Mouse (Mus musculus) liver, embryonic 14.5 days (tissue): ENCODE data around the gene Vps13d. TPM values are rescaled to one million over a fixed set of nuclear protein-coding genes. Genes with fewer than 3 reads are reported as not detected.

ENCODE experiments used
- ATAC-seq: fragments of 200-750 bp; cut with Nextera tagmentation; 2 replicates; pipeline ENCODE4 v1.8.0; 2017; ENCODE audit warnings: moderate number of reproducible peaks, mild to moderate bottlenecking, moderate library complexity; ENCODE audit not compliant: insufficient read depth
- DNase-seq, 3 experiments: peaks; one replicate each; pipeline ENCODE4 v3.0.0-alpha.2; 2012 to 2013; ENCODE audit warnings: low read depth in 3 of 3, low spot score in 3 of 3
- H3K27ac ChIP-seq: fragments of 300-500 bp; sonication (generic); 2 replicates; pipeline ENCODE4 v1.5.1; 2014; ENCODE audit warnings: moderate library complexity, mild to moderate bottlenecking, control low read depth, inconsistent platforms
- H3K27me3 ChIP-seq: fragments of 300-500 bp; sonication (generic); 2 replicates; pipeline ENCODE4 v1.6.1; 2014; ENCODE audit warnings: mild to moderate bottlenecking, low read length, moderate library complexity; ENCODE audit not compliant: control insufficient read depth, insufficient read depth
- H3K36me3 ChIP-seq: fragments of 300-500 bp; sonication (generic); replicated peaks from 2 replicates; pipeline ENCODE4 v1.6.1; 2014; ENCODE audit warnings: low read depth; ENCODE audit not compliant: control insufficient read depth, insufficient read depth
- H3K4me1 ChIP-seq, 2 experiments: fragments of 200-500 bp in 1 of 2; fragments of 300-500 bp in 1 of 2; sonication (generic) in 1 of 2; replicated peaks; 2 replicates each; pipeline ENCODE4 v1.6.1; 2012 to 2014; ENCODE audit warnings: antibody characterized with exemption in 1 of 2, inconsistent platforms in 1 of 2, low read length in 1 of 2; ENCODE audit not compliant: control insufficient read depth in 2 of 2, insufficient read depth in 2 of 2
- H3K4me2 ChIP-seq: fragments of 300-500 bp; sonication (generic); 2 replicates; pipeline ENCODE4 v1.6.1; 2014; ENCODE audit warnings: low read depth, mild to moderate bottlenecking, control low read depth, moderate library complexity
- H3K4me3 ChIP-seq, 2 experiments: fragments of 200-500 bp in 1 of 2; fragments of 300-500 bp in 1 of 2; sonication (generic) in 1 of 2; 2 replicates each; pipeline ENCODE4 v1.5.1; 2012 to 2014; ENCODE audit warnings: low read depth in 2 of 2, low read length in 2 of 2, mild to moderate bottlenecking in 2 of 2, control low read depth in 1 of 2, inconsistent platforms in 1 of 2, moderate library complexity in 1 of 2; ENCODE audit not compliant: insufficient read depth in 1 of 2
- H3K9ac ChIP-seq: fragments of 300-500 bp; sonication (generic); replicated peaks from 2 replicates; pipeline ENCODE4 v1.6.1; 2014; ENCODE audit warnings: mild to moderate bottlenecking, control low read depth, moderate library complexity
- H3K9me3 ChIP-seq: fragments of 300-500 bp; sonication (generic); 2 replicates; pipeline ENCODE4 v1.6.1; 2016; ENCODE audit warnings: low read length, mixed read lengths; ENCODE audit not compliant: control insufficient read depth
- CTCF ChIP-seq: IDR thresholded peaks from 2 replicates; pipeline ENCODE4 v1.5.1; 2016; ENCODE audit warnings: antibody characterized with exemption, low read depth, control low read depth
- EP300 ChIP-seq: IDR thresholded peaks from 2 replicates; pipeline ENCODE4 v1.6.1; 2016; ENCODE audit warnings: antibody characterized with exemption, low read depth
- WGBS: fragments of 180-500 bp; shearing (Covaris S2); extraction: QIAGEN DNeasy Blood & Tissue Kit; methylation state at CpG from one replicate; pipeline ENCODE4 v1.1.7; 2014; ENCODE audit not compliant: insufficient replicate concordance; 5-methylcytosine and 5-hydroxymethylcytosine counted together
- polyA plus RNA-seq, 2 experiments: library from polyadenylated mRNA; depleted of rRNA in 1 of 2; stranded (reverse) in 1 of 2; unstranded in 1 of 2; fragments of >200 nt; fragmentation: Nextera tagmentation in 1 of 2; extraction: Ambion mirVana in 1 of 2; gene quantifications; 2 replicates each; pipeline versions ENCODE4 v1.2.1 to v1.2.3; 2012 to 2014

Vps13d gene
- polyA plus RNA-seq, 2 experiments: 5.3 to 7.1 TPM

DNA sequence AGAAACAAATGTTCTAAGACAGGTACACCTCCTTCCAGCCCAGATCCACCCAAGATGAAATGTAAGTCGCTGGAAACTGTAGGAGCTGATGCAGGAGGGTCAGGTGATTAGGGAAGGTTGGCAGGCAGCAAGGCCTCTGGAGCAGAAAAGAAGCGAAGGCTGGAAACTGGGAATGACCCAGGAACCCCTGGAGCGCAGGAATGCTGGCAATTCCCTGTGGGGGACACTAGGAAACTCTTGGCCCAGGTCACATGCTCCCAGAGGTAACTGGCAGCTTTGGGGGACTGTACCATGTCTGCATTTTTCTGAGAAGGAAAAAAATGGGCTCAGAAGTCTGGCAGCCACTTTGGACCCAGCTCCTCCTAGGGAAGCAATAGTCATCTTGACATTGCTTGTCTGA, 202.4 kb downstream of the Vps13d start:
- ATAC-seq (no peak), DNase-seq (no peak)
- H3K27me3 ChIP-seq: no peaks in the 10 kb centered on the region
- no peak overlapping the region for H3K9ac ChIP-seq
- no peaks in the 10 kb centered on the region for H3K36me3 ChIP-seq
- 64% methylated on average over 3 of the region's 3 CpGs for WGBS
- H3K4me2 ChIP-seq: no peak overlapping the region
- H3K27ac ChIP-seq: no peak overlapping the region
- no peaks in the 10 kb centered on the region for H3K9me3 ChIP-seq
- no peak for TF ChIP-seq EP300
- no peak for TF ChIP-seq CTCF
- no peak overlapping the region for H3K4me3 ChIP-seq
- H3K4me1 ChIP-seq: peaks cover 0 to 14% of the 10 kb centered on the region in 2 experiments; a peak in 2 of 4 replicates

DNA sequence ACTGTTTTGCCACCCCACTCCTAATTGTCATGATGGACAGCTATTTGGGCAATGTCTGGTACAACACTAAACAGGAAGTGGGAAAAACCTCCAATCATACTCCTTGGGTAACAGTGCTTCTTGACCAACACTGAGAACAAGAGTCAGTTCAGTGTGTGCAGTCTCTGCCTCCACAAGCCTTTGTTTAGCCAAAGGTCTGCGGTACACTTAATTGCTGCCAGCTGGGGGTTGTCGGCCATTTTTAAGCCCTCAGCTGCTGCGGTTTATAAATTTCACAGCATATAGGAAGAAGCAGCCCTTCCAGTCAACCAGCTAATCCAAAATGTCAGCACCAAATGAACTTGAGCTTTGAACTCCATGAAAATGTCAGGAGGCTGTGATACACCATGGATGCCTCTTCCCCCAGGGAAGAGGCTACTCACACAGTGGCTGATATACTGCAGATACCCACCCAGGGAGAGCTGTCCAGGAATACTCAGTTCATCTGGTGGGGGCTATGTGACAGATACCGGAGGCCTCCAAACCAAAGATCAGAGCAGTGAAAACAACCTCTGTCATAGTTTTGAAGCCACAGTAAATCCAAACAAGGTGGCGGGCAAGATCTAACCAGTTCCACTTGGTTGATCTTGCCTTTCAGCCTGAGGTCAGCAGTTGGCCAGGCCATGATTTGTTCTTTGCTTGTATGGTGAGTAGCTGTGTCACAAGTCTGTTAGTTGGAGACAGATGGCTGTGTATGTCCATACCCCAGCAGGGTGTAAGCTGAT, 206.2 kb downstream of the Vps13d start:
- Histone ChIP-seq H3K9ac (no peak overlapping the region), H3K4me1 (peaks cover 0 to 17% of the 10 kb centered on the region in 2 experiments; a peak in 2 of 4 replicates), H3K27me3 (no peaks in the 10 kb centered on the region), H3K27ac (no peak overlapping the region), H3K4me3 (no peak overlapping the region), H3K4me2 (no peak overlapping the region), H3K36me3 (no peaks in the 10 kb centered on the region), H3K9me3 (no peaks in the 10 kb centered on the region)
- DNase-seq (no peak), ATAC-seq (no peak)
- WGBS: 77% methylated on average over 5 of the region's 5 CpGs
- TF ChIP-seq EP300 (no peak), CTCF (no peak)

DNA sequence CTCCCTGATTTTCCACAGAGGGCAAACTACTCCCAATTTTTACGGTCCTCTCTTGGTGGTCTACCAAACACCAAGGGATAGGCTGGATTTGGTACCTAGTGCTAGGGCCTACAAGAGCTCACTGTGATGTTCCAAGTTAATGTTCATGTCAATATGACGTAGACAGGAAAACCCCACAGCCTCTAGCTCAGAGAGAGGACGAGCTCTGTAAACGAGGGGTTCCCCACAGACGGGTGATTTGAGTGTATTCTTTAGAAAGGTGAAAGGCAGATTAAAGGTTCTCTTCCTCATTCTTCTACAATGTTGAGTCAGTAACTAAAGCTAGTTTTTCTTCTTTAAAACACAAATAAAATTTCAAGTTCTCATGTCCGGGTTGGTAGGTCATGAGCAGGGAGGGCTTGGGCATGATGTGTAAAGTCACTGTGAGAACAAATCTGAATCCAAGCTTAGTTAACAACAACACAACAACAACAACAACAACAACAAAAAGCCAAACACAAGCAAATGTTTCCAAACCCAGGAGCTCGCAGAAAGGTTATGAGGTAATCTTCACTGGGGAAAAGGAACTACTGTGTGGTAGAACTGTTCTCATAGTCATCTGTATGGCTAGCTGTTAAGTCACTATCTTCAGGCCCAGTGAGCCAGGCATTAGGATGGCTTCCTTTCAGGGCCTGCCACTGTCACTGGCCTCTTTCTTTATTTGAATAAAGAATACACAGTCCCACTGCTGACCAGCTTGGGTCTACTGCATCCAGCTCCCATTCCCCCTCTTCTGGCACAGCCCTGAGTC, 208.6 kb downstream of the Vps13d start:
- H3K27me3 ChIP-seq: no peaks in the 10 kb centered on the region
- H3K4me3 ChIP-seq: no peak overlapping the region
- no peaks in the 10 kb centered on the region for H3K9me3 ChIP-seq
- H3K4me1 ChIP-seq: peaks cover 0 to 22% of the 10 kb centered on the region in 2 experiments; a peak in 2 of 4 replicates
- no peak for TF ChIP-seq CTCF
- no peak for TF ChIP-seq EP300
- no peaks in the 10 kb centered on the region for H3K36me3 ChIP-seq
- H3K27ac ChIP-seq: no peak overlapping the region
- WGBS: 76% methylated on average over 7 of the region's 7 CpGs
- ATAC-seq (no peak), DNase-seq (no peak)
- H3K4me2 ChIP-seq: no peak overlapping the region
- H3K9ac ChIP-seq: no peak overlapping the region

DNA sequence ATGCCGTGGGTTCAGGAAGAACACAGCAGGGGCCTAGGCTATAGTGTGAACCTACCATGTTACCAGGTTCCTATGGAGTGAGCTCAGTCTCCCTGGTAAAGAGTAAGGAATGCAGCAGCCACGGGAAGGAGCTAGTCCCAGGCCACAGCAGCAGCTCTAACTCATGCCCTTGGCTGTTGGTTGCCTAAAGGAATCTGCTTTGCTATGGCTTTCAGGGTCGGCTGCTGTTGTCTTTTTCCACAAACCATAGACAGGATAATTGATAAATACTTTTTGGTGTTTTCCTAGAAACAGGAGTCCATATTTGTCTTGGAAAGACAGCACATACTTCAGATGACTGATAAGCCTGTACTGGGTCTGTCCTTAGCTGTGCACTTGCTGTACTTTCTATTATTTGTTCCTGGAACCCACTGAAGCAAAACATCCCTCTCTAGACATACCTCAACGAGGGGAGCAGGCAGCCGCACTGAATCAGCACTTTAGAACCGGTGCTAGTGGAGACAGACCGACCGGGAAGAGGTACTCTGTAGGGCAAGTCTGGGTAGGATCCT, 210.9 kb downstream of the Vps13d start:
- Histone ChIP-seq H3K9ac (no peak overlapping the region), H3K4me3 (no peak overlapping the region), H3K36me3 (no peaks in the 10 kb centered on the region), H3K27ac (no peak overlapping the region), H3K27me3 (no peaks in the 10 kb centered on the region), H3K4me2 (no peak overlapping the region), H3K9me3 (no peaks in the 10 kb centered on the region), H3K4me1 (peaks cover 0 to 27% of the 10 kb centered on the region in 2 experiments; a peak in 2 of 4 replicates)
- ATAC-seq (no peak), DNase-seq (no peak)
- 61% methylated on average over 8 of the region's 8 CpGs for WGBS
- TF ChIP-seq EP300: no peak
- TF ChIP-seq CTCF: no peak

DNA sequence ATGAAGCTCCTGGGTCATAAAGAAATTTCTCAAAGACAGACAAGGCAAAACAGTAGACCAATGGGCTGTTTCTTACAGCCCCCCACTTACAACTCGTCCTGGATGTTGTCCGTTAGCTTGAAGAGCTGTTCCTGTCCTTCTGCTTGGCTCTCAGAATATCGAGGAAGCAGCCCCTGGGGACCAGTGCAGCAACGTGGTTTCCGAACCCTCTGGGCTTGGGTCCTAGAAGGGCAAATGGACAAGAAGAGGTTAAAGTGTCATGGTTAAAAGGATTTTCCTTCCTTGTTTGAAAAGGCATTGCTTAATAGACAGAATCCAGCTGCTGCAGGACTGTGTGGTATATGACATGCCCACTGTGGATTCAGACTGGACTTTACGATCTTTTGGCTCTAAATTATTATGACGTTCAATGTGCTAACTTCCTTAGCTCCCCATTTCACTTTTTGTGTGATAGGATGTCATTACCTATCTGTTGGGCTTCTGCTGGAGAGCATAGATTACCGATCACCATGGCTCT, 211.5 kb downstream of the Vps13d start:
- no peak for TF ChIP-seq EP300
- Histone ChIP-seq H3K36me3 (no peaks in the 10 kb centered on the region), H3K27me3 (no peaks in the 10 kb centered on the region), H3K27ac (no peak overlapping the region), H3K4me1 (peaks cover 0 to 23% of the 10 kb centered on the region in 2 experiments; a peak in 2 of 4 replicates), H3K4me2 (no peak overlapping the region), H3K9ac (no peak overlapping the region), H3K9me3 (no peaks in the 10 kb centered on the region), H3K4me3 (no peak overlapping the region)
- WGBS: 71% methylated on average over 8 of the region's 8 CpGs
- ATAC-seq: no peak
- DNase-seq: no peak
